In the genomic region with DNA sequence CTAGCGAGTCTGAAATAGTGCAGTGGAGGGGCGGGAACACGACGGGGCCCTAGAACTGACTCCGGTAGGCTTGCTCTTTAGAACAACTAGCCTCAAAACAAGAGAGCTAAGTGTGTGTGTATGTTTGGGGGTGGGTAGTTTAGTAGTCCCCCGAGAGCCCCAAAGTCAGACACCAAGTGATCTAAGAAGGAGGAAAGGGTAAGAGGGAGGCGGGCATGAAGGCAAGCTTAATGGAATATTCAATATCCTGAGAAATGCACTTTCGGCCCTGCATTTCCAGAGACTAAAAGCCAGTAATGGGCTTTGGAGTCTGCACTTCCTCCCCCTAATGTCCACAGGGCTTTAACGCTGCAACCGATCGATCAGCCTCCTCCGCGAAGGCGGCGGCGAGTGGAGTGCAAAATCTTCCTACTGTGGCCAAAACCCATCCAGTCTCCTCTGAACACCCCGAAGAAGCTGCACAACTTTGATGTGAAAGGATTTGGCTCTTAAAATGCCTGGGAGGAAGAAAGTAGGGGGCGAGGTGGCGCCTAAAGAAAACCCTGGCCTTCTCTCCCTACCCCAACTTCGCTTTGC, we compare ENCODE assay signal across 8 mouse cellular contexts. TPM values are rescaled to one million over a fixed set of nuclear protein-coding genes. Genes with fewer than 3 reads are reported as not detected.
A peak's percentile ranks its signal among the peaks of the same experiment; 100 is the strongest.
DNase-seq lines count a peak whose midpoint lies in the region; ATAC-seq and TF ChIP-seq lines count a peak whose summit lies in the region.

No protein-coding gene starts in this region.

- no peak for TF ChIP-seq EP300 in heart, postnatal 0 days (IDR thresholded peaks at IDR 0.05; ENCODE audit: low read depth)

- H3K4me3 ChIP-seq in C2C12 (ENCODE audit: insufficient read depth, poor library complexity, severe bottlenecking): no peak overlapping the region
- peak overlapping the region; percentile 20; the same call in 1 of the 2 replicates for H3K4me3 ChIP-seq in cortical plate, adult 2 months (ENCODE audit: insufficient read depth, low read length)
- peak overlapping the region; percentile 63 for H3K4me3 ChIP-seq in heart, postnatal 0 days (ENCODE audit: low read depth, low read length)
- peak overlapping the region; percentile 65 for H3K4me3 ChIP-seq in liver, embryonic 11.5 days (ENCODE audit: low read depth, low read length)
- peak overlapping the region; percentile 58 for H3K4me3 ChIP-seq in stomach, embryonic 15.5 days (replicated peaks)

- H3K27me3 ChIP-seq in C2C12 (ENCODE audit: control insufficient read depth, insufficient read depth, insufficient read length): no peaks in the 10 kb centered on the region
- no peaks in the 10 kb centered on the region for H3K27me3 ChIP-seq in heart, postnatal 0 days (ENCODE audit: control insufficient read depth, insufficient read depth, low read length)
- peaks cover 8% of the 10 kb centered on the region; the same call in 1 of the 2 replicates for H3K27me3 ChIP-seq in liver, embryonic 11.5 days (replicated peaks; ENCODE audit: control insufficient read depth, insufficient read depth, low read length)
- H3K27me3 ChIP-seq in stomach, embryonic 15.5 days (replicated peaks): no peaks in the 10 kb centered on the region

- no peaks in the 10 kb centered on the region for H3K79me2 ChIP-seq in C2C12 (ENCODE audit: control insufficient read depth, insufficient read depth)

- no peak for TF ChIP-seq CTCF in C2C12 (IDR thresholded peaks at IDR 0.05; ENCODE audit: control insufficient read depth, insufficient read depth, insufficient read length)
- no peak for TF ChIP-seq CTCF in cortical plate, adult 2 months (IDR thresholded peaks at IDR 0.05; ENCODE audit: extremely low read depth, insufficient read depth, low read length)
- TF ChIP-seq CTCF in heart, postnatal 0 days (IDR thresholded peaks at IDR 0.05; ENCODE audit: low read depth): no peak

- H3K4me2 ChIP-seq in heart, postnatal 0 days (ENCODE audit: low read depth, low read length): peak overlapping the region; percentile 68
- H3K4me2 ChIP-seq in liver, embryonic 11.5 days: peak overlapping the region; percentile 87
- peak overlapping the region; percentile 97 for H3K4me2 ChIP-seq in stomach, embryonic 15.5 days

- peak overlapping the region; percentile 64 for H3K9ac ChIP-seq in heart, postnatal 0 days (replicated peaks; ENCODE audit: low read depth, low read length)
- H3K9ac ChIP-seq in liver, embryonic 11.5 days (ENCODE audit: low read depth, low read length): peak overlapping the region; percentile 64
- no peak overlapping the region for H3K9ac ChIP-seq in stomach, embryonic 15.5 days

- no peak for TF ChIP-seq POLR2A in cortical plate, adult 2 months (IDR thresholded peaks at IDR 0.05; ENCODE audit: extremely low read depth, insufficient read depth, low read length)

- 5% methylated on average over 20 of the region's 20 CpGs for WGBS in heart, postnatal 0 days
- WGBS in liver, embryonic 11.5 days: 4% methylated on average over 20 of the region's 20 CpGs
- 14% methylated on average over 20 of the region's 20 CpGs for WGBS in stomach, embryonic 15.5 days

- H3ac ChIP-seq in C2C12 (ENCODE audit: control insufficient read depth, insufficient read length, low read depth): peak overlapping the region; percentile 74

- no peaks in the 10 kb centered on the region; the same call in 1 of the 2 replicates for H3K4me1 ChIP-seq in cortical plate, adult 2 months (ENCODE audit: control insufficient read depth, insufficient read depth, low read length)
- H3K4me1 ChIP-seq in heart, postnatal 0 days (ENCODE audit: control insufficient read depth, insufficient read depth): peaks cover 5% of the 10 kb centered on the region; the same call in 1 of the 2 replicates
- H3K4me1 ChIP-seq in liver, embryonic 11.5 days (replicated peaks; ENCODE audit: control insufficient read depth, insufficient read depth, low read length): peaks cover 20% of the 10 kb centered on the region
- H3K4me1 ChIP-seq in stomach, embryonic 15.5 days: peaks cover 21% of the 10 kb centered on the region

- H3K9me3 ChIP-seq in heart, postnatal 0 days (replicated peaks; ENCODE audit: control insufficient read depth, low read length): no peaks in the 10 kb centered on the region
- no peaks in the 10 kb centered on the region for H3K9me3 ChIP-seq in liver, embryonic 11.5 days (ENCODE audit: control insufficient read depth, low read length)
- H3K9me3 ChIP-seq in stomach, embryonic 15.5 days: no peaks in the 10 kb centered on the region

- H3K27ac ChIP-seq in cortical plate, adult 2 months (ENCODE audit: insufficient read depth, low read length): no peak overlapping the region
- peak overlapping the region; percentile 85 for H3K27ac ChIP-seq in heart, postnatal 0 days (ENCODE audit: low read depth)
- H3K27ac ChIP-seq in liver, embryonic 11.5 days (ENCODE audit: low read depth, low read length): peak overlapping the region; percentile 8; the same call in 1 of the 2 replicates
- H3K27ac ChIP-seq in stomach, embryonic 15.5 days: 0 out of 2 replicates have a peak overlapping the region, but pooled peaks have one; percentile 59

- H3K79me3 ChIP-seq in C2C12 (ENCODE audit: low read depth): no peaks in the 10 kb centered on the region

- peak; percentile 21 for DNase-seq in heart, postnatal 0 days (ENCODE audit: low spot score)
- peak; percentile 48 for DNase-seq in liver, embryonic 11.5 days (ENCODE audit: low spot score)
- DNase-seq in B cell, adult 2 months: no peak
- no peak for DNase-seq in thymus, postnatal 10 days (ENCODE audit: low spot score in 2 of 2)
- no peak for DNase-seq in frontal cortex, adult 2 months (ENCODE audit: extremely low spot score in 1 of 2, low spot score in 1 of 2)

- ATAC-seq in heart, postnatal 0 days (ENCODE audit: insufficient read depth, low read depth): no peak
- peak; percentile 35; the same call in 1 of the 2 replicates for ATAC-seq in liver, embryonic 11.5 days (replicated peaks; ENCODE audit: low FRiP score)
- ATAC-seq in stomach, embryonic 15.5 days (ENCODE audit: insufficient read depth, low FRiP score, low read depth): no peak

- H3K36me3 ChIP-seq in C2C12 (ENCODE audit: control insufficient read depth, insufficient read depth): no peaks in the 10 kb centered on the region
- H3K36me3 ChIP-seq in heart, postnatal 0 days (replicated peaks; ENCODE audit: control insufficient read depth, insufficient read depth, low read length): no peaks in the 10 kb centered on the region
- no peaks in the 10 kb centered on the region for H3K36me3 ChIP-seq in liver, embryonic 11.5 days (ENCODE audit: control insufficient read depth, insufficient read depth, low read length)
- no peaks in the 10 kb centered on the region for H3K36me3 ChIP-seq in stomach, embryonic 15.5 days

TF ChIP-seq in C2C12, 6 proteins besides CTCF, POLR2A, EP300 and RAD21:
- TF ChIP-seq FOSL1 (IDR thresholded peaks at IDR 0.05; ENCODE audit: insufficient read depth, low read length, poor library complexity, severe bottlenecking): no peak

RNA-seq across cellular contexts. Expression of a gene that starts 1.5 kb away (rescaled TPM):
- polyA plus RNA-seq in C2C12 (2012; fragmentation: generic; extraction: Trizol): 0.47 TPM
- polyA plus RNA-seq in cortical plate, adult 2 months (2012; rRNA removed): 5.9 and 6.4 TPM in 2 replicates
- 11.2 and 14.6 TPM in 2 replicates for total RNA-seq in heart, postnatal 0 days (2014; rRNA removed; ENCODE audit: low replicate concordance)
- 4.5 TPM in 2 replicates for polyA plus RNA-seq in heart, postnatal 0 days (2015; fragmentation: Nextera tagmentation; extraction: Ambion mirVana)
- 1.9 and 2.2 TPM in 2 replicates for polyA plus RNA-seq in liver, embryonic 11.5 days (2014; fragmentation: Nextera tagmentation; extraction: Ambion mirVana)
- 10.0 and 10.5 TPM in 2 replicates for polyA plus RNA-seq in stomach, embryonic 15.5 days (2015; fragmentation: Nextera tagmentation; extraction: Ambion mirVana)
- polyA plus RNA-seq in frontal cortex, adult 2 months (2012; rRNA removed): 9.1 and 9.3 TPM in 2 replicates

Comparison
In these comparisons a context has a peak if more than half of its experiments do, and no peak if none do; other contexts are left out.
1. DNase-seq: peak in heart, postnatal 0 days (single experiment) and liver, embryonic 11.5 days (single experiment); none in B cell, adult 2 months (0 of 2), thymus, postnatal 10 days (0 of 2) and frontal cortex, adult 2 months (0 of 2).
2. Peak in every context shown above with its lines, with median percentiles within 50 percentile points of each other: H3K4me2 ChIP-seq.